In genomic region chr12:93151530-93151929, GRCm38 (mm10) we compare ENCODE assay signal across 24 mouse cellular contexts.
DNase-seq lines count a peak whose midpoint lies in the region; ATAC-seq and TF ChIP-seq lines count a peak whose summit lies in the region.
"Had no signal": no experiment of that assay in that cellular context is flagged by ENCODE, and none has a peak within 500 bp of the region (broad histone marks: within the 10 kb centered on the region; RNA-seq: fewer than 3 reads in every experiment).

No protein-coding gene starts in this region.

- peak overlapping the region; percentile 25; the same call in 1 of the 2 replicates for H3K9ac ChIP-seq in forebrain, postnatal 0 days
- H3K9ac ChIP-seq in forebrain, embryonic 11.5 days (ENCODE audit: low read length) = no peak overlapping the region
- H3K9ac ChIP-seq in kidney, embryonic 16.5 days (replicated peaks; ENCODE audit: low read length) = no peak overlapping the region
- H3K9ac ChIP-seq in neural tube, embryonic 13.5 days = no peak overlapping the region
- H3K9ac ChIP-seq in heart, adult 2 months (ENCODE audit: low read depth, low read length) = no peak overlapping the region
- H3K9ac ChIP-seq: embryonic facial prominence, embryonic 12.5 days; kidney, embryonic 15.5 days; liver, embryonic 14.5 days had no signal

- no peaks in the 10 kb centered on the region for H3K9me3 ChIP-seq in forebrain, postnatal 0 days (ENCODE audit: low read length)
- H3K9me3 ChIP-seq in forebrain, embryonic 11.5 days (ENCODE audit: control insufficient read depth, low read length) = no peaks in the 10 kb centered on the region
- H3K9me3 ChIP-seq in kidney, embryonic 16.5 days (ENCODE audit: low read length) = no peaks in the 10 kb centered on the region
- H3K9me3 ChIP-seq in neural tube, embryonic 13.5 days = no peaks in the 10 kb centered on the region
- H3K9me3 ChIP-seq: embryonic facial prominence, embryonic 12.5 days; kidney, embryonic 15.5 days had no signal

- TF ChIP-seq POLR2A in heart, adult 2 months (IDR thresholded peaks at IDR 0.05; ENCODE audit: insufficient read depth, low read depth, low read length) = no peak

- no peaks in the 10 kb centered on the region for H3K27me3 ChIP-seq in forebrain, postnatal 0 days (ENCODE audit: insufficient read depth, low read length)
- H3K27me3 ChIP-seq in forebrain, embryonic 11.5 days (ENCODE audit: control insufficient read depth, insufficient read depth, low read length) = no peaks in the 10 kb centered on the region
- no peaks in the 10 kb centered on the region for H3K27me3 ChIP-seq in kidney, embryonic 16.5 days (ENCODE audit: insufficient read depth, low read length)
- no peaks in the 10 kb centered on the region for H3K27me3 ChIP-seq in neural tube, embryonic 13.5 days
- H3K27me3 ChIP-seq in heart, adult 2 months (ENCODE audit: control insufficient read depth, insufficient read depth, low read length) = no peaks in the 10 kb centered on the region
- H3K27me3 ChIP-seq: embryonic facial prominence, embryonic 12.5 days; kidney, embryonic 15.5 days; Patski had no signal

- H3K4me3 ChIP-seq in forebrain, postnatal 0 days (ENCODE audit: low read depth, low read length) = no peak overlapping the region
- H3K4me3 ChIP-seq in forebrain, embryonic 11.5 days (ENCODE audit: low read depth, low read length) = no peak overlapping the region
- no peak overlapping the region for H3K4me3 ChIP-seq in kidney, embryonic 16.5 days (ENCODE audit: low read length)
- no peak overlapping the region for H3K4me3 ChIP-seq in neural tube, embryonic 13.5 days
- H3K4me3 ChIP-seq in heart, adult 2 months = no peak overlapping the region
- H3K4me3 ChIP-seq: embryonic facial prominence, embryonic 12.5 days; kidney, embryonic 15.5 days had no signal

- no peaks in the 10 kb centered on the region for H3K36me3 ChIP-seq in forebrain, postnatal 0 days (ENCODE audit: insufficient read depth)
- H3K36me3 ChIP-seq in forebrain, embryonic 11.5 days (ENCODE audit: control insufficient read depth, insufficient read depth, low read length) = no peaks in the 10 kb centered on the region
- H3K36me3 ChIP-seq in kidney, embryonic 16.5 days (ENCODE audit: insufficient read depth, low read length) = no peaks in the 10 kb centered on the region
- H3K36me3 ChIP-seq in neural tube, embryonic 13.5 days = no peaks in the 10 kb centered on the region
- H3K36me3 ChIP-seq in heart, adult 2 months (ENCODE audit: control insufficient read depth, insufficient read depth, low read length) = no peaks in the 10 kb centered on the region
- H3K36me3 ChIP-seq: embryonic facial prominence, embryonic 12.5 days; kidney, embryonic 15.5 days had no signal

- H3K4me1 ChIP-seq in forebrain, postnatal 0 days (ENCODE audit: insufficient read depth) = no peaks in the 10 kb centered on the region
- H3K4me1 ChIP-seq in forebrain, embryonic 11.5 days (replicated peaks; ENCODE audit: control insufficient read depth, insufficient read depth, low read length) = no peaks in the 10 kb centered on the region
- H3K4me1 ChIP-seq in kidney, embryonic 16.5 days (ENCODE audit: insufficient read depth, low read length) = no peaks in the 10 kb centered on the region
- peaks cover 8% of the 10 kb centered on the region for H3K4me1 ChIP-seq in neural tube, embryonic 13.5 days (replicated peaks)
- no peaks in the 10 kb centered on the region for H3K4me1 ChIP-seq in heart, adult 2 months (ENCODE audit: control insufficient read depth, insufficient read depth, low read length)
- H3K4me1 ChIP-seq: embryonic facial prominence, embryonic 12.5 days; kidney, embryonic 15.5 days had no signal

- TF ChIP-seq CTCF in forebrain, postnatal 0 days (IDR thresholded peaks at IDR 0.05; ENCODE audit: low read depth) = no peak
- TF ChIP-seq CTCF in heart, adult 2 months (IDR thresholded peaks at IDR 0.05) = no peak

- intact Hi-C loops in heart, adult 2 months (cut with DNase I) = no loop called here

- ATAC-seq in forebrain, postnatal 0 days = no peak
- ATAC-seq in forebrain, embryonic 11.5 days (replicated peaks; ENCODE audit: low FRiP score) = no peak
- ATAC-seq in kidney, embryonic 16.5 days (ENCODE audit: low FRiP score, low TSS enrichment) = no peak
- ATAC-seq in neural tube, embryonic 13.5 days (ENCODE audit: low read depth) = no peak
- ATAC-seq: Patski had no signal

- H3K4me2 ChIP-seq in forebrain, postnatal 0 days (ENCODE audit: low read depth) = no peak overlapping the region
- H3K4me2 ChIP-seq in forebrain, embryonic 11.5 days (ENCODE audit: low read depth, low read length, severe bottlenecking) = no peak overlapping the region
- no peak overlapping the region for H3K4me2 ChIP-seq in kidney, embryonic 16.5 days (replicated peaks; ENCODE audit: low read depth, low read length)
- H3K4me2 ChIP-seq in neural tube, embryonic 13.5 days = no peak overlapping the region
- H3K4me2 ChIP-seq: embryonic facial prominence, embryonic 12.5 days; kidney, embryonic 15.5 days had no signal

- peak; percentile 25 for DNase-seq in forebrain, postnatal 0 days
- no peak for DNase-seq in forebrain, embryonic 11.5 days (ENCODE audit: low spot score)
- DNase-seq in kidney, postnatal 4 days = peak; percentile 1 to 2
- DNase-seq in neural tube, embryonic 10.5 days (ENCODE audit: extremely low spot score, low spot score) = no peak
- DNase-seq in heart, adult 2 months = no peak
- DNase-seq: adrenal gland, postnatal 10 days; cerebellum, adult 11 months; cerebellum, adult 9-10 months; embryo, embryonic 11 days; heart, postnatal 14 days; kidney, adult 18-20 months; kidney, postnatal 36 days; liver; lung, adult 2 months; lung, postnatal 10 days; thymus, adult 2 months; thymus, postnatal 36 days had no signal

- no peak for TF ChIP-seq EP300 in heart, adult 2 months (IDR thresholded peaks at IDR 0.05; ENCODE audit: insufficient read depth, low read depth, low read length)

- no peaks in the 10 kb centered on the region for H3K79me2 ChIP-seq in heart, adult 2 months (replicated peaks; ENCODE audit: control insufficient read depth, insufficient read depth, low read length)

- no peak overlapping the region for H3K27ac ChIP-seq in forebrain, postnatal 0 days (ENCODE audit: low read depth, low read length)
- H3K27ac ChIP-seq in forebrain, embryonic 11.5 days (ENCODE audit: low read depth, low read length) = no peak overlapping the region
- H3K27ac ChIP-seq in kidney, embryonic 16.5 days (ENCODE audit: low read length) = no peak overlapping the region
- H3K27ac ChIP-seq in neural tube, embryonic 13.5 days (replicated peaks) = peak overlapping the region; percentile 33; the same call in 1 of the 2 replicates
- H3K27ac ChIP-seq in heart, adult 2 months = no peak overlapping the region
- H3K27ac ChIP-seq: embryonic facial prominence, embryonic 12.5 days; kidney, embryonic 15.5 days; liver, embryonic 14.5 days; macrophage had no signal

- WGBS in forebrain, postnatal 0 days = 65% methylated on average over 7 of the region's 7 CpGs
- 83% methylated on average over 7 of the region's 7 CpGs for WGBS in forebrain, embryonic 11.5 days
- WGBS in kidney, embryonic 16.5 days = 76% methylated on average over 7 of the region's 7 CpGs
- WGBS in neural tube, embryonic 13.5 days = 63% methylated on average over 7 of the region's 7 CpGs
- 57% methylated on average over 7 of the region's 7 CpGs for WGBS in heart, adult 2 months

Comparison
In these comparisons a context has a peak if more than half of its experiments do, and no peak if none do; other contexts are left out.
1. DNase-seq: peak in forebrain, postnatal 0 days (single experiment) and kidney, postnatal 4 days (2 of 2); none in forebrain, embryonic 11.5 days (single experiment), neural tube, embryonic 10.5 days (single experiment) and heart, adult 2 months (0 of 2).